Mouse (Mus musculus) telencephalon, adult 2 months (tissue): ENCODE data around the gene Klhl13.

Source experiments
- DNase-seq: peaks from one replicate; pipeline ENCODE4 v3.0.0-alpha.2; 2011; ENCODE audit warnings: low read depth, low spot score

Gene Klhl13

DNA sequence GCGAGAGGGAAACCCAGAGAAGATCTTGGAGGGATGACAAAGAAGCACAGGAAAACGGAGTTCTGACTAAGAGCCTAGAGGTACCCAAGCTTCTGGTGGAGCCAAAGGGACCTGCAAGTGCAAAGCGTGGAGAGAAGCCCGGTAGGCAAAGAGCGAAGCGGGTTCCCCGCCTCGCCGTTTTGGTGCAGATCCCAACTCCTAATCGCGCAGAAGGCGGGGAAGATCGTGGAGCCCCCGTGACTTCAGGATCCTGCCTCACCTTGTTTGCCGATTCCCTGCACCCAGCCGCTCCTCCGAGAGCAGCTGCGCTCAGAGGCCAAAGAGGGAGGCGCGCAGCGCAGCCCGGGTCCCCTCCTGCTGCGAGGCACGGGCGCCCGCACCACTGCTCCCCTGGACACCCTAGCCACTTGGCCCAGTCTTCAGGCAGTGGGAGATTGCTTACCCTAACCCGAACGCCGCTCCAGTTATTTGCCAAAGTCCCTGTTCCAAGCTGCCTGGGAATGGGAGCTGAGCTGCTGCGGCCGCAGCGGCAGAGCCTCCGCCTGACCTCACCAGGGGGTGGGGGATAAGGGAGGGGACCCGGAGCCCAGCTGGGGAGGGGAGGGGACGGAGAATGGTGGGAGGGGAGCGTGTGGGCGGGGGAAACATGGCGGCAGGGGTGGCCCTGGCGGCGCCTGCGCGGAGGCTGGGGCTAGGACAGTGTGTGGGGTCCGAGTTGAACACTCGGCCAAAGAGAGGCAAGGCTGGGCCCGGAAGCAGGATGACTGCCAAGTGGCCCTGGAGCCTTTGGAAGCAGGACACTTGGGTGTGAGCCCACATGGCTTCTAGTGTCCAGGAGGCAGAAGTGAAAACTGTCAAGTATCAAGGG, at the start of gene Klhl13:
Gene Klhl13 (minus strand): TSS at position 569 of the 868 bp plus-strand sequence.
- DNase-seq, result no peak

- DNase-seq, result no peak
Measured at GRCm38 (mm10) chrX:23409296-23410149, 44.6 kb upstream of the Klhl13 start.

- DNase-seq, result no peak
Measured at GRCm38 (mm10) chrX:23388716-23389115, 23.8 kb upstream of the Klhl13 start.

DNA sequence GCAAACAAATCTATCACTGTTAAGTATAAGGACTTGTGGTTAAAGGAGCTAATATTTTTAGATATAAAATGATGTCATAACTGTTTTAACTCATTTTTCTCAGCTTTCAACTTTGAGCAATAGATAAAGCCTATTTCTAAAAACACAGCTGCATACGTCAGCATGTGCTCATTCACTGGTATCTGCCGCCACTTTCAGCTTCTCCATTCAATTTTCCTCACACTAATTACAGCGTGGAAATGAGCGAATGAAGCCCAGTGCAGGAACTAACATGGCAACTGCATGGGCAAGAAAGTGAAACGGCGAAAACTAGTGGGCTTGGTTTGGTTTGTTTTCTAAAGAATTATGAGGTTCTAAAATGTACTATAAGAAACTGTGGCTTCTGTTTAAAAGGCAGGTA, 1.4 kb downstream of the Klhl13 start:
- no peak for DNase-seq

- DNase-seq, result no peak
Measured at GRCm38 (mm10) chrX:23360446-23360845, 4.4 kb downstream of the Klhl13 start.

GRCm38 (mm10) chrX:23350083-23350482, 14.8 kb downstream of the Klhl13 start:
- no peak for DNase-seq

DNA sequence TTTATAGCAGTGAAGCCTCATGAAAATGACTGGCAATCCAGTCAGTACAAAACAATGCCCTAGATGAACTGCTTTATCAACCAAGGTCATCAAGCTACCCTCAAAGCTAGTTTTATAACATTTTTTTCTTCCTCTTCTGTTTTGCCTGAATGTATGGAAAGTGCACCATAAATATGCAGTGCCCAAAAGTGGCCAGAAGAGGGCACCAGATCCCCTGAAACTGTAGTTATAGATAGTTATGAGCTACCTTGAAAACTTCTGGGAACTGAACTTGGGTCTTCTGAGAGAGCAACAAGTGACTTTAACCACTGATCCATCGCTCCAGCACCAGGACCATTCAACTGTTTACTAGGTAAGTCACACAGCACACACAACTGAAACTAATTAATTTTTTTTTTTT, 36.8 kb downstream of the Klhl13 start:
- DNase-seq, result no peak

GRCm38 (mm10) chrX:23318857-23319256, 46.0 kb downstream of the Klhl13 start:
- DNase-seq, result no peak

- peak; percentile 31 for DNase-seq
Measured at GRCm38 (mm10) chrX:23295952-23296598, 68.8 kb downstream of the Klhl13 start.

DNA sequence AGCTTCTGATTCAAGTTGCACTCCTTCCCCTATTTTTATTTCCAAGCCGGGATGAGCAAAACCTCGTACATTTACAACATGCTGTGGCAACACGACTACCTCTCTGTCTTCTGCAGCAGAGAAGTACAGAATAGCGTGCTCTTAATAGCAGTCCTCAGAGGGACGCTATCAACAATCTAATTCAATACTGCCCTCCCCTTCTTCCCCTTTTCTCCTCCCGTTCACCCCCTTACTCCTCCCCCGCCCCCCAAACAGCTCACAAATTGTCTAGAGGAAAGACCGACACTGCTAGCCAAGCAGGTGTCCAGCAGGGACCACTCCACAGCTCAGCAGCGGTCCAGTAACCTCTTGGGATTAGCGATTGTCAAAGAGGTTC, 79.5 kb downstream of the Klhl13 start:
- no peak for DNase-seq

DNA sequence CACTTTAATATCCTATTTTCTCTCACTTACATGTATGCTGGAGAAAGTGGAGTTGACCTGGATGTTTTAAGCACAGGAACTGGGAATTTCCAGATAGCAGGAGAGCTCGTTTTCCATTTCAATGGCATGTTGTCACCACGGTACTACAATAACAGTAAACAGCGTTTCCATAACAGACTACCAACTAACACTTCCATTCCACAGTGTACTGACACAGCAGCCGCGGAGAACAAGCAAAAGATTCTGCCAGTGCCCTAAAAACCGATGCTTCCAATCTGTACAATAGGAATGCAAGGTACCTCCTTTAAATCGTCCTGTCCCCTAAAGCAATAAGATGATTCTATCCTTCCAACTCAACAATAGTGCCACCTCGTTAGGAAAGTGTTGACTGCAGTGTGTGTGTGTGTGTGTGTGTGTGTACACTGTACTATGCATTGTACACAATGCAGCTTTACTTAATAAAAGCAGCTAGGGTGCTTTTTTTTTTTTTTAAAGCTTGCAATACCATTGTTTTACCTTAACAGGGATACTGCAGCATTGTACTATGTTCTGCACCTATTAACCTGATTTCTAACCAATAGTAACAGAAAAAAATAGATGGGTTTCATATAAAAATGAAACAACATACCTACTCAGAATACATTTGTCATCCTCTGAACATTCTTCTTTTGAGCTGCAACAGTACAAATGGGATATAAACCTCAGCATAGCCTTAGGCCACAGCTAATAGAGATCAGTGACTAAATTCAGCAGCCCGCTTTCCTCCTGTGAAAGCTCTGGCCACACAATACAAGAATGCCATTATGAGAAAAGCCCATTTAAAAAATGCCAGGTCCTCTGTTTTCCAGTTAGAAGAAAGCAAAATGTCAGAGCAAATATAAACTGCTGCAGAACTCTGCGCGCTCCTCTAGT, 80.1 kb downstream of the Klhl13 start:
- no peak for DNase-seq

DNA sequence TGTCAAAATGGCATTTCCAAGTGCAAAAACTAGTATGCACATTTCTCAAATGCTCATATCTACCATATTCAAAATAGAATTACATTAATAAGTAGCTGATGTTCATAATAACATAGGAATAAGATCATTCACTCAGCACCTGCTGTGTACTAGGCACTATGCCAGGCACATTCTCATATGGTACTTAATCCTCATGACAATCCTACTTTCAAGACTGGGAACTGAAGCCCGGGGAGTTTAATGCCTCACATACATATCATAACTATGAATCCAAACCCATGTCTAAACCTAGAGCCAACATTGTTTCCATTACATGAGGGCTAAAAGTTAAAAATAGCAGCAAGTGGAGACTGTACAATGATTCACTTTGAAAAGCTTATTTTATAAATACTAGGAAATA, 97.3 kb downstream of the Klhl13 start:
- no peak for DNase-seq

DNA sequence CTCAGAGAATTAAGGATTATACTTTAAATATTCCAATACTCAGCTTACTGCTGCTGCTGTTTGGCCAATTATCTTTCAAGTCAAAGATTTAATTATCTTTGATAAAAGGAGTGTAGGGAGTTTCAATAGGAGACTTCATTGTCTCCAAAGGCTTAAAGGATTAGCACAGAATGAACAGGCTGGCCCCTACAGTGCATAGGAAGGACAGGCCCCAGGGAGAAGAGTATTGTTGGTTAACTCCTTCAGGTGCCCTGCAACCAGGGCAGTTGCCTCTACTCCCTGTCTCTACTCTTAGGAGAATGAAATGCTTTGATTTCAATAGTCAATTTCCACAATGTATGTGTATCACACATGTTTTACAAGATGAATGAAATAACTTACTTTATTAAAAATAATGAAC, 116.1 kb downstream of the Klhl13 start:
- DNase-seq, result no peak
